Mouse (Mus musculus): ENCODE measurements around the gene Sfrp2. TPM values are rescaled to one million over a fixed set of nuclear protein-coding genes. Genes with fewer than 3 reads are reported as not detected.

Gene Sfrp2
- polyA plus RNA-seq (2012; ENCODE audit: low replicate concordance) = not detected in 2 replicates

GRCm38 (mm10) chr3:83765871-83766725, at the start of gene Sfrp2:
TSS of gene Sfrp2 (plus strand) at chr3:83766321.

Other genes starting within 250 kb of the Sfrp2 start
- gene Tlr2, start 75.4 kb downstream of the Sfrp2 start, polyA plus RNA-seq (2012; ENCODE audit: low replicate concordance) = 0.30 and 0.58 TPM in 2 replicates